Mouse (Mus musculus) brain, embryonic 14.5 days (tissue): ENCODE measurements around the gene Degs2.

Experiments
- CTCF ChIP-seq: fragments of 200-500 bp; IDR thresholded peaks from 2 replicates; pipeline ENCODE4 v1.5.1; 2012; ENCODE audit warnings: inconsistent platforms, mild to moderate bottlenecking, moderate library complexity, borderline replicate concordance; ENCODE audit not compliant: insufficient read depth, insufficient read length; ENCODE audit errors: extremely low read depth
- POLR2A ChIP-seq: fragments of 200-500 bp; IDR thresholded peaks from 2 replicates; pipeline ENCODE4 v1.6.1; 2012; ENCODE audit warnings: mild to moderate bottlenecking, inconsistent platforms, borderline replicate concordance; ENCODE audit not compliant: poor library complexity, insufficient read depth, insufficient read length, severe bottlenecking; ENCODE audit errors: extremely low read depth

DNA sequence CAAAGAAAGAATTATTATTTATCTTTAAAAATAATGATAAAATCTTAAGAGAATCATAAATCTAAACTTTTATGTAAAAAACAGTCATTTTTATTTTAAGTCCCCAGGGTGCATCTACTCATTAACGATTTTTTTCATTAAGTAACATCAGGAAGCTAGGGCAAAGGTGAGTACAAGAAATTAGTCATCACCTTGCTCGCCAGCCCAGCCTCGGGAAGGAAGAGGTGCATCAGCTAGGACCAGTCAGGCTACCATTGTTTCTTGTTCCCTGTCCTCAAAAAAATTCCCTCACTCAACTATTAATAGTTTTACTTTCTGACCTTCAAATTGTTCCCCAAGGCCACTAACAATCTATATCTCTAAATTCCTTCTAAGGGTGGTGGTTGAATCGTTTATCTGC lies 23.7 kb downstream of the Degs2 start:
- TF ChIP-seq CTCF (no peak), POLR2A (no peak)
